Mouse (Mus musculus): Measurements from ENCODE around the gene Mindy4. TPM values are rescaled to one million over a fixed set of nuclear protein-coding genes. Genes with fewer than 3 reads are reported as not detected.

Mindy4 gene
- total RNA-seq, 1 experiment: 3.0 TPM

- H3K4me3 ChIP-seq (ENCODE audit: insufficient read depth in 1 of 2, low read depth in 1 of 2, low read length in 2 of 2, poor library complexity in 1 of 2, severe bottlenecking in 1 of 2): no peak overlapping the region
- no peak for TF ChIP-seq CHD2 (IDR thresholded peaks at IDR 0.05; ENCODE audit: low read depth, low read length)
- H3K9ac ChIP-seq (ENCODE audit: insufficient read depth, low read depth, low read length, poor library complexity, severe bottlenecking): no peak overlapping the region
- no peaks in the 10 kb centered on the region for H3K36me3 ChIP-seq (ENCODE audit: control insufficient read depth, insufficient read depth, low read length, poor library complexity, severe bottlenecking)
- in situ Hi-C loops (cut with MboI; ENCODE audit: low sequenced_read_pairs in 2 of 2, unreplicated experiment in 2 of 2): no loop called here
- H3K27ac ChIP-seq (ENCODE audit: insufficient read depth, low read depth, low read length, poor library complexity, severe bottlenecking): no peak overlapping the region
- no peaks in the 10 kb centered on the region for H3K4me1 ChIP-seq (ENCODE audit: control insufficient read depth in 2 of 2, insufficient read depth in 2 of 2, low read length in 2 of 2, poor library complexity in 1 of 2)
- DNase-seq (ENCODE audit: low read depth, low spot score): no peak
- H3K9me3 ChIP-seq (ENCODE audit: control insufficient read depth, insufficient read depth, low read depth, low read length): no peaks in the 10 kb centered on the region
Measured at GRCm38 (mm10) chr6:55223986-55224385, 20.8 kb downstream of the Mindy4 start.

DNA sequence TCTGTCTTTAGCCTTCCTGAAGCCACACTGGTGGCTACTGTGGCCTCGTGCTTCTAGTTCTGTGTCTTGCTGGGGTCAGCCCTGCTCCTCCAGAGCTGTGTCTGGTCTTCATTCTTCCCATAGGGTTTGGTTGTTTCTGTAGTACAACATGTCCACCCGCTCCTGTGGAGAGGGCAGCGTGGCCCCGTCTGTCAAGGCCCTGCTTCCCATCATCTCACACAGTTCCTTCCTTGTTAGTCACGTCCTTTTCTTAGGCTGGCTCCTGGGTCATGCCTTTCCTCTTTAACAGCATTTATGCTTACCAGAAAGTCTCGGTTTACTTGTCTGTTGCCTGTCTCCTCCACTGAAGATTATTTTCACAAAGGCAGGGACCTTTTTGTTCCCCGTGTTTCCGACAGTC is 26.9 kb downstream of the Mindy4 start:
- in situ Hi-C loops (cut with MboI; ENCODE audit: low sequenced_read_pairs in 2 of 2, unreplicated experiment in 2 of 2): loop anchor here in 1 of 2 experiments (25.0 kb wide), 1 partner anchor 282 kb away; no protein-coding TSS in a partner anchor
- no peak for DNase-seq (ENCODE audit: low read depth, low spot score)
- Histone ChIP-seq H3K36me3 (ENCODE audit: control insufficient read depth, insufficient read depth, low read length, poor library complexity, severe bottlenecking) (no peaks in the 10 kb centered on the region), H3K4me1 (ENCODE audit: control insufficient read depth in 2 of 2, insufficient read depth in 2 of 2, low read length in 2 of 2, poor library complexity in 1 of 2) (no peaks in the 10 kb centered on the region), H3K9ac (ENCODE audit: insufficient read depth, low read depth, low read length, poor library complexity, severe bottlenecking) (no peak overlapping the region), H3K27ac (ENCODE audit: insufficient read depth, low read depth, low read length, poor library complexity, severe bottlenecking) (no peak overlapping the region), H3K9me3 (ENCODE audit: control insufficient read depth, insufficient read depth, low read depth, low read length) (no peaks in the 10 kb centered on the region), H3K4me3 (ENCODE audit: insufficient read depth in 1 of 2, low read depth in 1 of 2, low read length in 2 of 2, poor library complexity in 1 of 2, severe bottlenecking in 1 of 2) (no peak overlapping the region)
- TF ChIP-seq HCFC1 (IDR thresholded peaks at IDR 0.05; ENCODE audit: borderline replicate concordance, insufficient read depth, low read length) (no peak), MAFK (IDR thresholded peaks at IDR 0.05; ENCODE audit: insufficient read depth, low read depth, low read length) (no peak), ZNF384 (IDR thresholded peaks at IDR 0.05; ENCODE audit: low read depth, low read length) (no peak), CHD2 (IDR thresholded peaks at IDR 0.05; ENCODE audit: low read depth, low read length) (no peak)

GRCm38 (mm10) chr6:55232101-55232500 is 28.9 kb downstream of the Mindy4 start:
- H3K9me3 ChIP-seq (ENCODE audit: control insufficient read depth, insufficient read depth, low read depth, low read length): no peaks in the 10 kb centered on the region
- no peaks in the 10 kb centered on the region for H3K36me3 ChIP-seq (ENCODE audit: control insufficient read depth, insufficient read depth, low read length, poor library complexity, severe bottlenecking)
- TF ChIP-seq ZC3H11A (IDR thresholded peaks at IDR 0.05; ENCODE audit: borderline replicate concordance, low read depth, low read length): no peak
- TF ChIP-seq MAFK (IDR thresholded peaks at IDR 0.05; ENCODE audit: insufficient read depth, low read depth, low read length): no peak
- no peak overlapping the region for H3K27ac ChIP-seq (ENCODE audit: insufficient read depth, low read depth, low read length, poor library complexity, severe bottlenecking)
- no peak overlapping the region for H3K9ac ChIP-seq (ENCODE audit: insufficient read depth, low read depth, low read length, poor library complexity, severe bottlenecking)
- in situ Hi-C loops (cut with MboI; ENCODE audit: low sequenced_read_pairs in 2 of 2, unreplicated experiment in 2 of 2): loop anchor here in 1 of 2 experiments (25.0 kb wide), 1 partner anchor 280 kb away; no protein-coding TSS in a partner anchor
- H3K4me3 ChIP-seq (ENCODE audit: insufficient read depth in 1 of 2, low read depth in 1 of 2, low read length in 2 of 2, poor library complexity in 1 of 2, severe bottlenecking in 1 of 2): no peak overlapping the region
- H3K4me1 ChIP-seq (ENCODE audit: control insufficient read depth in 2 of 2, insufficient read depth in 2 of 2, low read length in 2 of 2, poor library complexity in 1 of 2): no peaks in the 10 kb centered on the region
- no peak for DNase-seq (ENCODE audit: low read depth, low spot score)

DNA sequence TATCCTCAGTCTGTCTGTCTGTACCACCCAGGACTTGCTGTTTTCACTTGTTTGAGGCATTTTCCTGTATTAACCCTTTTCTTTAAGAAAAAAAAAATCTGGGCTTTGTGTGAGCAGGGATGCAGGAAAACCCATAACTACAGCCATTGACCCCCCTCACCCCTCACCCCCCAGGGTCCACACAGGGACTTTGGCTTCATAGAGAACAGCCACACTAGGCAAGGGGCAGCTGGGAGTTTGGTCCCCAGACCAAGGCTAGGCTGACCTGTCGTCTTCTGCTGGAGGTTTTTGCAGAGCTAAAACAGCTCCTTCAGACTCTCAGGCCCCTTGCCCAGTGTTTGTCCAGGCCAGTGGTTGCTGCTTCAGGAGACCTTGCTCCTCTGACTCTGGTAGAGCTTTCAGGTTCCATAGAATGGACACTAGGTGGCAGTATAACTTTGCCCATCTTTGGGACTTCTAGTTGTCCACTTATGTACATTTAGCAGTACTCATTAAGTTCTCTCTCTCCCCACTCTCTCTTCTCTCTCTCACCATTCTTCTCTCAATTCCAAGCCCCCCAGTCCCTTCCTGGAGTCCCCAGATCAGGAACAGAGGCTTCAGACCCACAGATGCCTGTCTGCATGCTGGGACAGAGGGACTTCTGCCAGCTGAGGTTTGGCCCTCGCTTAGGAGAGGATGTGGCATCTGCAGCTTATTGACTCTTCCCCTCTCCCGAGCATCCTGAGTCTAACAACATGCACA is 29.5 kb downstream of the Mindy4 start:
- in situ Hi-C loops (cut with MboI; ENCODE audit: low sequenced_read_pairs in 2 of 2, unreplicated experiment in 2 of 2): loop anchor here in 1 of 2 experiments (25.0 kb wide), 1 partner anchor 280 kb away; no protein-coding TSS in a partner anchor
- H3K9me3 ChIP-seq (ENCODE audit: control insufficient read depth, insufficient read depth, low read depth, low read length): no peaks in the 10 kb centered on the region
- peak; percentile 22 for DNase-seq (ENCODE audit: low read depth, low spot score)

GRCm38 (mm10) chr6:55233326-55233725 is 30.1 kb downstream of the Mindy4 start:
- in situ Hi-C loops (cut with MboI; ENCODE audit: low sequenced_read_pairs in 2 of 2, unreplicated experiment in 2 of 2): loop anchor here in 1 of 2 experiments (25.0 kb wide), 1 partner anchor 279 kb away; no protein-coding TSS in a partner anchor
- Histone ChIP-seq H3K27ac (ENCODE audit: insufficient read depth, low read depth, low read length, poor library complexity, severe bottlenecking) (no peak overlapping the region), H3K36me3 (ENCODE audit: control insufficient read depth, insufficient read depth, low read length, poor library complexity, severe bottlenecking) (no peaks in the 10 kb centered on the region), H3K9me3 (ENCODE audit: control insufficient read depth, insufficient read depth, low read depth, low read length) (no peaks in the 10 kb centered on the region), H3K4me3 (ENCODE audit: insufficient read depth in 1 of 2, low read depth in 1 of 2, low read length in 2 of 2, poor library complexity in 1 of 2, severe bottlenecking in 1 of 2) (no peak overlapping the region), H3K9ac (ENCODE audit: insufficient read depth, low read depth, low read length, poor library complexity, severe bottlenecking) (no peak overlapping the region), H3K4me1 (ENCODE audit: control insufficient read depth in 2 of 2, insufficient read depth in 2 of 2, low read length in 2 of 2, poor library complexity in 1 of 2) (no peaks in the 10 kb centered on the region)
- DNase-seq (ENCODE audit: low read depth, low spot score): no peak
- TF ChIP-seq MAFK (IDR thresholded peaks at IDR 0.05; ENCODE audit: insufficient read depth, low read depth, low read length) (no peak), CHD2 (IDR thresholded peaks at IDR 0.05; ENCODE audit: low read depth, low read length) (no peak)

More for the DNA sequence above, 29.5 kb downstream of the Mindy4 start:
- no peaks in the 10 kb centered on the region for H3K36me3 ChIP-seq (ENCODE audit: control insufficient read depth, insufficient read depth, low read length, poor library complexity, severe bottlenecking)
- TF ChIP-seq ZNF384 (IDR thresholded peaks at IDR 0.05; ENCODE audit: low read depth, low read length): no peak
- no peak for TF ChIP-seq CHD2 (IDR thresholded peaks at IDR 0.05; ENCODE audit: low read depth, low read length)
- TF ChIP-seq MAFK (IDR thresholded peaks at IDR 0.05; ENCODE audit: insufficient read depth, low read depth, low read length): no peak
- peak; percentile 42; the same call in 1 of the 2 replicates for TF ChIP-seq ZC3H11A (IDR thresholded peaks at IDR 0.05; ENCODE audit: borderline replicate concordance, low read depth, low read length)
- no peak overlapping the region for H3K27ac ChIP-seq (ENCODE audit: insufficient read depth, low read depth, low read length, poor library complexity, severe bottlenecking)
- H3K4me1 ChIP-seq (ENCODE audit: control insufficient read depth in 2 of 2, insufficient read depth in 2 of 2, low read length in 2 of 2, poor library complexity in 1 of 2): no peaks in the 10 kb centered on the region
- H3K9ac ChIP-seq (ENCODE audit: insufficient read depth, low read depth, low read length, poor library complexity, severe bottlenecking): no peak overlapping the region
- H3K4me3 ChIP-seq (ENCODE audit: insufficient read depth in 1 of 2, low read depth in 1 of 2, low read length in 2 of 2, poor library complexity in 1 of 2, severe bottlenecking in 1 of 2): no peak overlapping the region
